Mouse (Mus musculus): ENCODE data around the gene Gfod1. TPM values are rescaled to one million over a fixed set of nuclear protein-coding genes. Genes with fewer than 3 reads are reported as not detected.
A peak's percentile ranks its signal among the peaks of the same experiment; 100 is the strongest.

Gfod1 gene
- total RNA-seq, 2 experiments from 2014 or later: 94.6 to 99.3 TPM

DNA sequence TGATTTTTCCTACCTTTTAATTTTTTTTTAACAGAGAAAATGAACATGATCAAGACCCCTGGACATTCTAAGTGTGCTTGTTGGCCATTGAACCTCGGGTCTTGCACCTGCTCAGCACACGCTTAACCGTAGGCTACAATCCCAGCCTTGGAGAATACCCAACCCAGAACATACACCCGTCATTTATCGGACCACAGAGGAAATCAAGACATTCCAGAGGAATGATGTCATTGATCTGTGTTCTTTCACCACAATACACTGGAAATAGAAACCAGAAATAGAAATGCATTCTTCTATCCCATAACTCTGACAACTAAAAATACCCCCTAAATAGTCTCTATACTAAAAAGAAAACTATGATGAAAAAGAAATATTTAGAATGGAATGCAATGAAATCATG lies 13.4 kb upstream of the Gfod1 start:
- no peak overlapping the region for H3K4me3 ChIP-seq
- DNase-seq (ENCODE audit: low spot score in 2 of 2): no peak
- H3K27ac ChIP-seq: no peak overlapping the region
- TF ChIP-seq CTCF (conservative IDR thresholded peaks at IDR 0.05): no peak

DNA sequence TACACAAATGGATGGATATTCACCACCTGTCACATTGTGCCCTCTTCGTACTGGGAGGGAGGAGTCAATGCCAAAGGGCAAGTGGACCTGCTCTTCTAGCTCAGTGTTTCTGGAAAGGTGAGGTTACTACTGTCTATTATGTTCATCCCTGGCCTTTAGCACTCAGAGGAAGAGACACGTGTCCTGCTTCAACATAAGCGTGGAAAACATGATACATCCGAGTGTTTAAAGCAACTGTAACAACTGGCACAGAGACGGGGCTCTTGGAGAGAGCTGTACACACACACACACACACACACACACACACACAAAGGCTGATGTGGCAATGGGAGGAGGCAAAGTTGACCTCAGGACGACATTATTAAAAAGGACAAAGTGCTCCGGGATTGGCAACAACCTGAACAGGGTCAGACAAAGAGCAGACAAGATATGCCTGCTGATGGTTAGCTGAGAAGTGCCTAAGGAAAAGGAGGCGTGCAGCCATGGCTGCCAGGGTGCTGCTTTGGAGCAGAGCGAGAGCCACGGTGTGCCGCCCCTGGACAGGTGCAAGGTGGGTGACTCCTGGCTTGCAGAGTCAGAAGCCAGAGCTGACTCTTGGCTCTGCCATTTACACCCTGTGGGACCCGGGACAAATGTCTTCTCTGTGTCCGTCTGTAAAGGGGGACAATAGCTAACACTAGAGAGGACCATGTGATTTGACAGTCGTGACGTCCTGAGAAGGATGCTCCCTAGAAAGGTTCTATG lies 1.4 kb upstream of the Gfod1 start:
- Histone ChIP-seq H3K27ac (peak overlapping the region; percentile 98), H3K4me3 (no peak overlapping the region)
- no peak for TF ChIP-seq CTCF (conservative IDR thresholded peaks at IDR 0.05)
- DNase-seq (ENCODE audit: low spot score in 2 of 2): no peak

DNA sequence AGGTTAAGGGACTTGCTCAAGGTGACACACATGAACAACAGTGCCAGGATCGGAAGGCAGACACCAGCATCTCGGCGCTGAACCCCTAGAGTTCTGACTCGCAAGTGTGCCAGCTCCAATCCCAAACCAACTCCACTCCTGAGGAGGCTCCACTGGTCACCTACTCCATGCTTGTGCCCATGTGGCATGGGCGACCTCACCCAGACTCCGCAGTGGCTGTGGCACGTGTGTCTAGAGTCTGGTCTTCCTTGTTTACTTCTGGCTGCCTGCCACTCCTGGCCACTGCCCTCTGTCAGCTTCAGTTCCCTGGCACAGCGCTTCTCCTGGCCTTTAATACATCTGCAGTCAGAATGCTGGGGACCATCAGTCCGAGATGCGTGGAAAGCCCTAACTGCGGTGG lies 728 bp upstream of the Gfod1 start:
- Histone ChIP-seq H3K27ac (peak overlapping the region; percentile 98), H3K4me3 (peak overlapping the region; percentile 69)
- DNase-seq (ENCODE audit: low spot score in 2 of 2): no peak
- no peak; the same call in 1 of the 2 replicates for TF ChIP-seq CTCF (conservative IDR thresholded peaks at IDR 0.05)

DNA sequence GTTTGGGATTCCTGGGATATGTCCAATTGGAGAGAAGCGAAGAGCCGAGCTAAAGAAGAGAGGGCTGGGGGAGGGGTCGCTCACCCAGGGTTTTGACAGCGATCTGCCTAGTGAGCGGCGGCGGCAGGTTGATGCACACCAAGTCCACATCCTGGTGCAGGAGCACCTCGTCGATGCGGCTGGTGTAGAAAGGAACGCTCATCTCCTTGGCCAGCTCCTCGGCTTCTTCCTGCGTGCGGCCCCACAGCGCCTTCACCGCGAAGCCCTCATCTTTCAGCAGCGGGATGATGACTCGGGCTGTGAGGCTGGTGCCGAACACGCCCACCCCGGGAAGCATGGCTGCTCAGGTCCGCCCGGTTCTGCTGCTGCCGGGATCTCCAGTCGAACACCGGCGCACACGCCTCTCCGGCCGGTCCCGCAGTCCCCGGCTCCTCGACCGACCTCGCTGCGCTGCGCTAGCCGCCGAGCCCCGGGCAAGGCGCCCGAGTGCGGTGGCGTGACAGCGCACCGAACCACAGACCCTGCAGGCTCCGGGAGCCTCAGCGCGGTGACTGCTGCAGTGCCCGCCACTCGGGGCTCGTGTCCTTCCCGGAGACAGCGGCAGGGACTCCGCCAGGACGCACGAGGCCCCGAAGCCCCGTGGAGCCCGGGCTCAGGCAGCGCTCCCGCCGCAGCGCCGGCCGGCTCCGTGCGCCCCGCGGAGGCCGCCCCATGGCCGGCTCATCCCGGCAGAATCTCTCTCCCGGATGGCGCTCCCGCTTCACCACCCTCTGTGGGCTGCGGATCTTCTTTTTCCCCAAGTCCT lies 609 bp downstream of the Gfod1 start:
- Histone ChIP-seq H3K27ac (peak overlapping the region; percentile 98), H3K4me3 (peak overlapping the region; percentile 69)
- TF ChIP-seq CTCF (conservative IDR thresholded peaks at IDR 0.05): no peak
- DNase-seq (ENCODE audit: low spot score in 2 of 2): peak in 1 of 2 experiments; percentile 36

DNA sequence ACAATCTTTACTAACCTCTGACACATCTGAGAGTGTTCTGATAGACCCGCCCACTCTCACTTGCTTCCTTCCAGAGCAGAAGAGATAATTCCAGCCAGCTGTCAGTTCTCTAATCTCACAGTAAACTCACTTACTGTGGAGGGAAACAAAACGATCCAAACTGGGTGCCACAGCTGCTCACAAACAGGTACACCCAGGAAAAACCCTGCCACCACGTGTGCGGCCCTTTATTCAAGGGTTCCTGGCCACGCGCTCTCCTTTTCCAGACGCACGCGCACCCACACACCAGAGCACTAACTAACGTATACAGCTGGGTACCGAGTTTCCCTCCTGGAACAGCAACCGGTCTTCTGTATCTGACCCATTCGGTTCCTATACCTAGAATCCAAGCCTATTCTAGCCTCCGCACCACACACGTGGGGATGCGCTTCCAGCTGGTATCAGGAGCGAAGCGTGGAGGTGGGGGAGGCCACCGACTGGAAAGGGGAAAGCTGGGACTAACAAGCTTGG lies 1.3 kb downstream of the Gfod1 start:
- H3K27ac ChIP-seq: peak overlapping the region; percentile 98
- no peak for DNase-seq (ENCODE audit: low spot score in 2 of 2)
- peak overlapping the region; percentile 69 for H3K4me3 ChIP-seq
- no peak for TF ChIP-seq CTCF (conservative IDR thresholded peaks at IDR 0.05)

DNA sequence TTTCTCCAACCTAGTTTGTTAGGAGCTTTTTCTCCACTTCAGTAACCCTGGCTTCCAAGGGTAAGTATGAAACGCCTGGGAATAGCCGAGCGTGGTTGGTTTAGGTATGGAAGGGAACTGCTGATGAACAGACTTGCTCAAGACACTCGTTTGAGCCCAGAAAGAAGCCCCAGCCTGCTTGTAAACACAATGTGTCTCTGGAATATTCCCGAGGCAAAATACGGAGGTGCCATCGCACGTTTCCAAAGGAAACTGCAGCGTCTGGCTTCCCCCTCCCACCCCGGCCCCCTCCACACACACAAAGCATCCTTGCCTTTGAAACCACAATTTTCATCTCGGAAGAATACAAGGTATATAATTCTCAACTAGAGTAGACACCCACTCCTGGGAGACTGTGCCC lies 1.7 kb downstream of the Gfod1 start:
- peak overlapping the region; percentile 98 for H3K27ac ChIP-seq
- no peak; the same call in 1 of the 2 replicates for TF ChIP-seq CTCF (conservative IDR thresholded peaks at IDR 0.05)
- DNase-seq (ENCODE audit: low spot score in 2 of 2): no peak

DNA sequence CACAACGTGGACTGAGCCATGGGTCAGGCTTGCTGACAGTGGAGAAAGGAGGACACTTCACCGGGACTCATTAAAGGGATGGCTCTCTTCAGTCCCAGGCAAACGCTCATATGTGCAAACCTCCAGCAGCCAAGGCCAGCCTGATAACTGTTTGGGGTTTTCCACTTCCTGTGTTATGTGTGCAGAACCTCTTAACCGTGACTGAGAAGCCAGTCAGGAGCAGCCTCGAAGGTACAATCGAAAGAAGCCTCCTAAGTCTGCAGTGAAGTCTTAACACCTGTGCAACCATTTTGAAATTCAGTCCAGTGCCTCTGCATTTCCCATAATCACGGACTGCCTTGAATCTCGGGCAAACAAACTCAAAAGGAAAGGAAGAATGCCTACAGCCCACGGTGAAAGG lies 3.1 kb downstream of the Gfod1 start:
- peak overlapping the region; percentile 98 for H3K27ac ChIP-seq
- TF ChIP-seq CTCF (conservative IDR thresholded peaks at IDR 0.05): no peak
- peak overlapping the region; percentile 69 for H3K4me3 ChIP-seq
- no peak for DNase-seq (ENCODE audit: low spot score in 2 of 2)

More for the DNA sequence above, 1.7 kb downstream of the Gfod1 start:
- peak overlapping the region; percentile 69 for H3K4me3 ChIP-seq

DNA sequence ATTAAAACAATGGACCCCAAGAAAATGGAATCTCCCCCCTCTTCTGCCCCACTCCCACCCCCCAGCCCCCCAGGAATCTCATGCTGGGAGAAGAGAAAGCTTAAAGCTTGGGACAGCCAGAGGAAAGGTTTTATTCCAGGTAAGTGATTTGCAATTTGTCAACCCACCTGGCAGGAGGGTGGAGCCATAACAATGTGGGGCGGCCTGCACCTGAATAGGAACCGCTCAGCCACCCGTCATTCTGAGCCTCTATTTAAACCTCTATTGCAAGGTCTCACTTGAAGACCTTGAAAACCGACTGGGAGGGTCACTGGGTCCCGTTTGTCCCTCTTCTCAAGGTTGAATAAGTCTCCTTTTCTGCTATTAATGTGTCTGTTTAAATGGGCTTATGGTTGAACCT lies 3.6 kb downstream of the Gfod1 start:
- no peak for TF ChIP-seq CTCF (conservative IDR thresholded peaks at IDR 0.05)
- Histone ChIP-seq H3K27ac (peak overlapping the region; percentile 98), H3K4me3 (peak overlapping the region; percentile 69)
- DNase-seq (ENCODE audit: low spot score in 2 of 2): no peak

DNA sequence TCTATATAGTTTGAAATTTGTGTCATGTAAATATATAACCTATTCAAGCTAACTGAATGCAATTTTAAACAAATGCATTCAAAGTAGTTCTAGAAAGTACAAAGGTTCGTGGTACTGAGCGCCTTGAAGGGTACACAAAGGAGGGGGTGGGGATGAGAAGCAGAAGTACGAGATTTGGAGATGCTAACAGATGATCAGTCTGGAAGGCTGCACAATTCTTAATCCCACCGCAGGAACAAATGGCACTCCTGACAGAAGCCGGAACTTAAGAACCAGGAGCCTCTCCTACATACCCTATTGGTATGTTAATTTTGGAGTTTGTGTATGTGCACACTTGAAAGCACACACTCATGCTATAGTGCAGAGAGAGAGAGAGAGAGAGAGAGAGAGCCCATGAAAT lies 4.8 kb downstream of the Gfod1 start:
- TF ChIP-seq CTCF (conservative IDR thresholded peaks at IDR 0.05): no peak
- peak overlapping the region; percentile 69 for H3K4me3 ChIP-seq
- peak overlapping the region; percentile 98 for H3K27ac ChIP-seq
- no peak for DNase-seq (ENCODE audit: low spot score in 2 of 2)

DNA sequence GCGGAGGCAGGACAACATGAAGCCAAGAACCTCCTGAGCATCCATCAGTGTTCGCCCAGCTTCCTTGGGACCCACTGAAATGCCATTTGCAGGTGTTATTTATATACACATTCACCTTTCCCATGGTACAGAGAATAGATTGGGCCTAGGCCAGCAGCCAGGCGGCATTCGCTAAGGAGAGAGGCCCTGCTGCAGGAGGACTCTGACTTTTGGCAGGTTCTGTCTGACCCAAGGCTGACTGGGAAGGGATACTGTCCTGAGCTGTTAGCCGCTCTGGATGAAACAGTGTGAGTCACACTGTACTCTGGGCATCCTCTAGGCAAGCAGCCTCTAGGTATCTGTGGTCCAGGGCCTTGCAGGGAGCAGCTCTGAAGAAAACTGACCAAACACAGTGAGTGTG lies 6.4 kb downstream of the Gfod1 start:
- H3K4me3 ChIP-seq: peak overlapping the region; percentile 11; the same call in 1 of the 2 replicates
- TF ChIP-seq CTCF (conservative IDR thresholded peaks at IDR 0.05): no peak
- H3K27ac ChIP-seq: peak overlapping the region; percentile 57
- DNase-seq (ENCODE audit: low spot score in 2 of 2): no peak

DNA sequence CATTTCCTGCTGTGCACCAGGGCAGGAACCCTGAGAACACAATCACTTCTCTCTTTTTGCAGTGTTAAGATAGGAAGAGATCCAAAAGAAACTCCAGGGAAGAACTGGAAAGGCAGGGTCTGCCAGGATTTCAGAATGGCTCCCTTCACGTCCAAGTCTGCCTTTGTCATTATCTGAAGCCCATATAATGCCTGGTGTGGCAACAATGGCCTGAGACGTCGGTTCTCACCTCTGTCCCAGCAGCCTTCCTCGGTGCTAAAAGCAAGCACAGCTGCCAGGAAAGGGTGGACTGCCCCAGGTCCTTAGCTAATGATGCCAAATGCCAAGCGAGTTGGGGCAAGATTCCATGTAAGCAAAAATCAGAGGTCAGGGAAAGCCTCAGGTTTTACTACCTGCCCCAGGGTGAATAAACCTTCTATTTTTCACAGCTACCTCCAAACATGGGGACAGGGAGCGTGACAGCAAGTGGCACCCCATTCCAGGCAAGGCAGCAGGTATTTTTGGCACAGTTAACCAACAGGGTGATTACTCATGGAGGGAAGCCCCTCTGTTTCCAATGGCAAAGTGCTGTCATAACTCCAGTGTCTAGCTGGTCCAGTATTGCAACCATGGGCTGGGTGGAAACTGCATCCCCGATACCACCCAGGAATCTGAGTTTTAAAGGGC lies 7.7 kb downstream of the Gfod1 start:
- peak overlapping the region; percentile 69 for H3K27ac ChIP-seq
- no peak for TF ChIP-seq CTCF (conservative IDR thresholded peaks at IDR 0.05)
- no peak for DNase-seq (ENCODE audit: low spot score in 2 of 2)
- H3K4me3 ChIP-seq: no peak overlapping the region; the same call in 1 of the 2 replicates

DNA sequence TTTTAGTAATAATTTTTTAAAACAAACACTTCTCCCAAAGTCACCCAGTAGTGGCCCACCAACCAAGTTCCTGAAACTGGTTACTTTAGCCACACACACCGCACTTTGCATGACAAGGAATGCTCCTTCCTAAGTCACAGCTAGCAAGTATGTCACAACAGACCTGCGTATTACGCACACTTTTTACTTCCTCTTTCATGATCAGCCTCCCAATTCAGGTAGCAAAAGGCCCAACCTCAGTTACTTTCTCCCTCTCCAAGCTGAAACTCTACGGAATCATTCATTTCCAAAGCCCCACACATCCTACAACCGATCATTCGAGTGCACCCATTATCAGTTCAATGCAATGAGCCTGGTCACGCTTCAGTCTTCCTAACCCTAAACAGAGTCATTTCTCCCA lies 8.3 kb downstream of the Gfod1 start:
- no peak for TF ChIP-seq CTCF (conservative IDR thresholded peaks at IDR 0.05)
- no peak overlapping the region for H3K4me3 ChIP-seq
- DNase-seq (ENCODE audit: low spot score in 2 of 2): no peak
- peak overlapping the region; percentile 69 for H3K27ac ChIP-seq
